Mouse (Mus musculus) MEL (cell line): ENCODE measurements around the gene Mrpl49.

Experiments used
- BHLHE40 ChIP-seq: IDR thresholded peaks from 2 replicates; pipeline ENCODE4 v1.6.1; 2012; ENCODE audit warnings: low read depth, mild to moderate bottlenecking, inconsistent platforms, low read length, improper control_type of control experiment, borderline replicate concordance
- CHD1 ChIP-seq: IDR thresholded peaks from 2 replicates; pipeline ENCODE4 v1.6.1; 2012; ENCODE audit warnings: low read depth, mild to moderate bottlenecking, inconsistent platforms, low read length, improper control_type of control experiment
- CHD2 ChIP-seq: IDR thresholded peaks from 2 replicates; pipeline ENCODE4 v1.6.1; 2011; ENCODE audit warnings: low read length, improper control_type of control experiment
- CTCF ChIP-seq, 3 experiments: IDR thresholded peaks in 2 of 3; conservative IDR thresholded peaks in 1 of 3; 2 replicates each; pipeline ENCODE4 v1.5.1; 2011 to 2012; ENCODE audit warnings: low read length in 3 of 3, low read depth in 2 of 3, mild to moderate bottlenecking in 2 of 3, improper control_type of control experiment in 1 of 3, inconsistent platforms in 1 of 3, mixed read lengths in 1 of 3, moderate library complexity in 1 of 3; ENCODE audit not compliant: control insufficient read depth in 1 of 3, insufficient read depth in 1 of 3, poor library complexity in 1 of 3, severe bottlenecking in 1 of 3
- EP300 ChIP-seq, 2 experiments: IDR thresholded peaks; 2 replicates each; pipeline ENCODE4 v1.6.1; 2011; ENCODE audit warnings: improper control_type of control experiment in 2 of 2, low read length in 2 of 2, low read depth in 1 of 2, mild to moderate bottlenecking in 1 of 2
- JUND ChIP-seq: IDR thresholded peaks from 2 replicates; pipeline ENCODE4 v1.6.1; 2011; ENCODE audit warnings: low read depth, mild to moderate bottlenecking, improper control_type of control experiment, low read length
- MAX ChIP-seq: IDR thresholded peaks from 2 replicates; pipeline ENCODE4 v1.6.1; 2011; ENCODE audit warnings: low read length, improper control_type of control experiment
- MEF2A ChIP-seq: IDR thresholded peaks from 2 replicates; pipeline ENCODE4 v1.6.1; 2014; ENCODE audit warnings: low read depth, mild to moderate bottlenecking, inconsistent platforms, low read length, improper control_type of control experiment; ENCODE audit not compliant: poor library complexity, insufficient replicate concordance, severe bottlenecking; ENCODE audit errors: extremely low read depth
- POLR2A ChIP-seq, 2 experiments: IDR thresholded peaks; 2 replicates each; pipeline ENCODE4 v1.6.1; 2011 to 2012; ENCODE audit warnings: low read length in 2 of 2, mild to moderate bottlenecking in 2 of 2, control low read depth in 1 of 2, improper control_type of control experiment in 1 of 2, low read depth in 1 of 2, moderate library complexity in 1 of 2; ENCODE audit not compliant: control insufficient read depth in 1 of 2, insufficient read depth in 1 of 2, poor library complexity in 1 of 2
- RCOR1 ChIP-seq: IDR thresholded peaks from 2 replicates; pipeline ENCODE4 v1.6.1; 2012; ENCODE audit warnings: low read depth, mild to moderate bottlenecking, inconsistent platforms, low read length, improper control_type of control experiment
- TCF12 ChIP-seq: IDR thresholded peaks from 2 replicates; pipeline ENCODE4 v1.6.1; 2014; ENCODE audit warnings: low read depth, mild to moderate bottlenecking, inconsistent platforms, low read length, improper control_type of control experiment, moderate library complexity
- USF1 ChIP-seq: IDR thresholded peaks from 2 replicates; pipeline ENCODE4 v1.6.1; 2014; ENCODE audit warnings: low read depth, mild to moderate bottlenecking, inconsistent platforms, low read length, improper control_type of control experiment, moderate library complexity
- ZC3H11A ChIP-seq: IDR thresholded peaks from 2 replicates; pipeline ENCODE4 v1.6.1; 2012; ENCODE audit warnings: low read depth, mild to moderate bottlenecking, inconsistent platforms, low read length, improper control_type of control experiment

- TF ChIP-seq CHD2 (no peak), CTCF (IDR thresholded peaks at IDR 0.05 in 2 of 3, conservative IDR thresholded peaks at IDR 0.05 in 1 of 3; ENCODE audit: control insufficient read depth in 1 of 3, insufficient read depth in 1 of 3, low read depth in 2 of 3, low read length in 3 of 3, poor library complexity in 1 of 3, severe bottlenecking in 1 of 3) (no peak), USF1 (no peak), EP300 (IDR thresholded peaks at IDR 0.05; ENCODE audit: low read depth in 1 of 2, low read length in 2 of 2) (no peak), RCOR1 (no peak), MAX (no peak), POLR2A (IDR thresholded peaks at IDR 0.05; ENCODE audit: control insufficient read depth in 1 of 2, insufficient read depth in 1 of 2, low read depth in 1 of 2, low read length in 2 of 2, poor library complexity in 1 of 2) (no peak), CHD1 (no peak), TCF12 (no peak), BHLHE40 (no peak), MEF2A (no peak), ZC3H11A (no peak), JUND (no peak)
These were observed 48.4 kb downstream of the Mrpl49 start for GRCm38 (mm10) chr19:6009137-6009536.
